Mouse (Mus musculus): ENCODE data around the gene Fam78a. TPM values are rescaled to one million over a fixed set of nuclear protein-coding genes. Genes with fewer than 3 reads are reported as not detected.

Fam78a gene
- total RNA-seq (2021): 10 to 100 TPM; 20.0 TPM

DNA sequence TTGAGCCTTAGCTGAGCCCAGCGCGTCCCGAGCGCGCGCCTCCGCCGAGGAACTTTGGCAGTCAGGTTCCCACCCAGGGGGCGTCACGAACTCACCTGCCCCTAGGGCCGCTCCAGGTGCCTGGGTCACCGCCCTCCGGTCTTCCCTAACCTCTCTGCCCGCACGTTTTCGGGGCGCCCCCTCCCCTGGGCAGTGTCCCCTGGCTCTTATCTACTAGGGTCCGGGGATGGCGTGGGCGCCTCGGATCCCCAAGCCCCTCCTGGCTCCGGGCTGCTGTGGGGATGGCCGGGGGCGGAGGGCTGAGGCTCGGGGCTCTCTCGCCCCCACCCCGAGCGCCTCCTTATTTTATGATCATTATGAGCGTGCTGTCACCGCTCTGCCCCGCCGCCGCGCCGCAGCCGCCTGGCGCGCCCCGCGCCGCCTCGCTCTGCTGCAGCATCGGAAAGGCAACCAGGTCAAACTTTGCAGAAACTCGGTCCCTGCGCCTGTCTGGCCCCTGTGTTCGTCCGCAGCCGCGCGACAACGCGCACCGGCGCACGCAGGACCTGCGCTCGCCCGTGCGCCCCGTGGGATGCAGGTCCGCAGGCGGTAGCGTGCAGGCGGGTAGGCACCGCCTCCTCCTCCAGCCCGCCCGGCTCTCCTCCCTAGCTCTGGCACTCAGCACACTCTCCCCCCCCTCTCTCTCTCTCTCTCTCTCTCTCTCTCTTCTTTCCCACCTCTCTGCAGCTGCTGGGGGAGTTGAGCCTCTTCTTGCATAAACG is at the start of gene Fam78a:
Gene Fam78a, minus strand, starts transcription at position 747 of the 761 bp plus-strand sequence.
- no peak for DNase-seq (ENCODE audit: low spot score)
- intact Hi-C loops (cut with DNase I): loop anchor here (5.0 kb wide), 1 partner anchor 42 kb away; no protein-coding TSS in a partner anchor

DNA sequence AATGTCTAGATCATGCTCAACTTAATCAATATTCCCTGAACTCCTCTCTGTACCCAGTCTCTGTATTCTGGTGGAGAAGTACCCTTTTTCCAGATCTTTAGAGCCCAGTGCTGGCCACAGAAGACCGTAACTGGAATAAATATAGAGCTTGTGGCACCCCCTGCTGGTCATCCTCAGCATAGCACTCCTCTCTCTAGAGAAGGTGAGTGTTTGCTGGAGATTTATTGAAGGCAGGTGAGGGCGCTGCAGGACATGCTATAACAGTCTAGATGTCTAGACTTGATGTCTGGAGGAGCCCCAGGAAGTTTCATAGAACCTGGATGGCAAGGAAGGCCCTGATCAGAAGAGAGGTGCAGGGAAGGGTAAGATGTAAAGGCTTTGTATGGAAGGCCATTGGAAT is 49.4 kb upstream of the Fam78a start:
- intact Hi-C loops (cut with DNase I): loop anchor here (2.0 to 5.0 kb wide), 2 partner anchors 59 to 87 kb away; no protein-coding TSS in a partner anchor
- DNase-seq (ENCODE audit: low spot score): peak; percentile 53

DNA sequence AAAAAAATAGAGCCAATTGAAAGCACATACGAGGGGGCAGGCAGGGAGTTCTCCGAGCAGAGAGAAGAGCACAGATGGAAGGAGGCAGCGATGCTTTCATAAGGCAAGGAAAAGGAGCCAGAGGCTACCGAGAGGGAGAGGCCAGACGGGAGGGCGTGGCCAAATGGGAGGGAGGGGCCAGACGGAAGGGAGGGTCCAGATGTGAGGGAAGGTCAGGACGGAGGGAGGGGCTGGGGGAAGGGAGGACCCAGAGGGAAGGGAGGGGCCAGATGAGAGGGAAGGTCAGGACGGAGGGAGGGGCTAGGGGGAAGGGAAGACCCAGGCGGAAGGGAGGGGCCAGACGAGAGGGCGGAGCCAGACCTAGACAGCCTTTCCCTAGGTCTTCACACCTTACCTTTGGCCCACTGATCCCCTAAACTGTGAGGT is 47.9 kb upstream of the Fam78a start:
- intact Hi-C loops (cut with DNase I): loop anchor here (5.0 kb wide), 1 partner anchor 85 kb away; no protein-coding TSS in a partner anchor
- DNase-seq (ENCODE audit: low spot score): no peak

- intact Hi-C loops (cut with DNase I): loop anchor here (2.0 to 5.0 kb wide), 2 partner anchors 85 to 215 kb away; no protein-coding TSS in a partner anchor
- DNase-seq (ENCODE audit: low spot score): no peak
These were observed 47.4 kb upstream of the Fam78a start for GRCm38 (mm10) chr2:32131866-32132566.

DNA sequence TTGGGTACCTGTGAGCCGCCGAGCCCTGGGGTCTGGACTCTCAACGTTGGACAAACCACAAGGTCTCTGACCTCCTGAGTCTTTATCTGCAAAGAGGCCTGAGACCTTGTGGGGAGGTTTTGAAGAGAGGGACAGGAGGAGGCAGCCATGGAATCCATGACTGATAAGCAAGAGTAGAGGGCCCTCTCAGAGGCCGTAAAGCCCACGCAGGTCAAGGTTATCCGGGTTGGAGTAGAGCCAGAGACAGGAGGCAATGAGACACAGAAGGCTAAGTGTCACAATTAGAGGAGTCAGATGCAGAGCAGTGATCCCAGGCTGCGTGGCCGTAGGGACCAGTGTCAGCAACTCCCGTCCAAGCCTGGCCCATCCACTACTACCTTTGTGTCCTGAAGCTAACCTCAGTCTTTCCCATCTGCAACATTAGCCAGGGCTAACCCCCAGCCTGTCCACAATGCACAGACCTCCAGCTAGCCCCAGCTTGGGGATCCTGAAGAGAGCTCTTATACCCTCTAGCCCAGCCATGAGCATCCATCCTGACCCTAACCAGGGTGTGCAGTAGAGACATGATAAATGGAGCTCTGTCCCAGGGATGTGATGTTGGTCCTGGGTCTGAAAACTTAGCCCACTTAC is 46.7 kb upstream of the Fam78a start:
- intact Hi-C loops (cut with DNase I): loop anchor here (2.0 to 5.0 kb wide), 2 partner anchors 84 to 215 kb away; no protein-coding TSS in a partner anchor
- no peak for DNase-seq (ENCODE audit: low spot score)

DNA sequence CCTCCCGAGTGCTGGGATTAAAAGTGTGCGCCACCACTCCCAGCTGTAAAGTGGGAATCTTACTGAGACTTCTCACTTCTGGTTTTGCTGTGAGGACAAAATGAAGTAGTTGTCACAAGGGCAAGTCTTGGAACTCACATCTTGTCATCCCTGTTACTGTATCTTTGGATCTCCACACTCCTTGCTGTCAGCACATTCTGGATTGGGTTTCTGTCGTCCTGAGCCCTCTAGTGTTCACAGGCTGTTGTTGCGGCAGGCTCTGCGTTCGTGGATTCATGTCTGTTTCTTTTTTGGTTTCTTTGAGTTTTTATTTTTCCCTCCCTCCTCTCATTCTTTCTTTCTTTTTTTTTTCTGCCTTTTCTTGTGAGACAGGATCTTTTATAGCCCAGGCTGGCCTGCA is 45.8 kb upstream of the Fam78a start:
- intact Hi-C loops (cut with DNase I): loop anchor here (2.0 to 5.0 kb wide), 2 partner anchors 83 to 214 kb away; no protein-coding TSS in a partner anchor
- no peak for DNase-seq (ENCODE audit: low spot score)

DNA sequence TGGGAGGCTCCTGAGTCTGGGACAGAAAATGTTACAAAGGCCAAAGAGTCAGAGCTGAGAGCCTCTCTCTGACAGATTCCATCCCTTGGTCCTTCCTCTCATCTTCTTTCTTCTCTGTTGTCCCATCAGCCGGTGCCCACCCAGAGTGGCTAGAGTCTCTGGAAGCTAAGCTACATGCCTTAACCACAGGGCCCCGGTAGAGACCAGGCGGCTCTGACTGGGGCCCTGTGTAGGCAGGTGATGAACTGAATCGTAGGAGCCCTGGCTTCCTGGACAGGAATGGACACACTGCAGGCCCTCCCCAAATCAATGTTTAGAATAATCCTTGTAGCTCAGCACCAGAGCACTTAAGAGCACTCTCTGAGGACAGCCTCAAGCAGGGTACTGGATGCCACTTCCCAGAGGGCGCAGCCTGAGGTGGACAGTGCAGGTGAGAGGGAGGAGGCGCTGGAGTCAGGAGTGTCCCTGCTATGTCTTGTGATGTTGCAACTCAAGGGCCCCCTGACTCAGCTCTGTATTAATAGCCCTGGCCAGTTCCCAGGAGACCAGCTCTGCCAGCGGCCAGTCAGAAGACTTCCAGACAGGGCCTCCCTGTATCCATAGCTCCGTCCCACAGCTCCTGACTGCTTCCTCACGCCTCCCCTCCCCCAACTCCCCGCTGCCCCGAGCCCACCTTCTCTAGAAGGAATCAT is 44.9 kb upstream of the Fam78a start:
- intact Hi-C loops (cut with DNase I): loop anchor here (2.0 to 5.0 kb wide), 3 partner anchors 41 to 213 kb away; no protein-coding TSS in a partner anchor

DNA sequence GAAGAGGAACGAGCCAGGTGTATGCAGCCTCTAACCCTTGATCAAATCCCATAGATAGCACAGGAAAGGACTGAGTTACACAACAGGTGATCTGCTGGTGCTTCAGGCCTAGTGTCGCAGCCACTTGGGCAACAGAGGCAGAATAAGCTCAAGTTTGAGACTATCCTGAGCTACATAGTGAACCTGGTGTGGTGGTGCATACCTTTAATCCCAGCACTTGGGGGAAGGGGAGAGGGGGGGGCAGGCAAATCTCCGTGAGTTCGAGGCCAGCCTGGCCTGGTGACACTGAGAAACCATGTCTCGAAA is 43.8 kb upstream of the Fam78a start:
- intact Hi-C loops (cut with DNase I): loop anchor here (2.0 kb wide), 1 partner anchor 40 kb away; no protein-coding TSS in a partner anchor
- DNase-seq (ENCODE audit: low spot score): no peak

More for the DNA sequence above, 44.9 kb upstream of the Fam78a start:
- peak; percentile 43 for DNase-seq (ENCODE audit: low spot score)

DNA sequence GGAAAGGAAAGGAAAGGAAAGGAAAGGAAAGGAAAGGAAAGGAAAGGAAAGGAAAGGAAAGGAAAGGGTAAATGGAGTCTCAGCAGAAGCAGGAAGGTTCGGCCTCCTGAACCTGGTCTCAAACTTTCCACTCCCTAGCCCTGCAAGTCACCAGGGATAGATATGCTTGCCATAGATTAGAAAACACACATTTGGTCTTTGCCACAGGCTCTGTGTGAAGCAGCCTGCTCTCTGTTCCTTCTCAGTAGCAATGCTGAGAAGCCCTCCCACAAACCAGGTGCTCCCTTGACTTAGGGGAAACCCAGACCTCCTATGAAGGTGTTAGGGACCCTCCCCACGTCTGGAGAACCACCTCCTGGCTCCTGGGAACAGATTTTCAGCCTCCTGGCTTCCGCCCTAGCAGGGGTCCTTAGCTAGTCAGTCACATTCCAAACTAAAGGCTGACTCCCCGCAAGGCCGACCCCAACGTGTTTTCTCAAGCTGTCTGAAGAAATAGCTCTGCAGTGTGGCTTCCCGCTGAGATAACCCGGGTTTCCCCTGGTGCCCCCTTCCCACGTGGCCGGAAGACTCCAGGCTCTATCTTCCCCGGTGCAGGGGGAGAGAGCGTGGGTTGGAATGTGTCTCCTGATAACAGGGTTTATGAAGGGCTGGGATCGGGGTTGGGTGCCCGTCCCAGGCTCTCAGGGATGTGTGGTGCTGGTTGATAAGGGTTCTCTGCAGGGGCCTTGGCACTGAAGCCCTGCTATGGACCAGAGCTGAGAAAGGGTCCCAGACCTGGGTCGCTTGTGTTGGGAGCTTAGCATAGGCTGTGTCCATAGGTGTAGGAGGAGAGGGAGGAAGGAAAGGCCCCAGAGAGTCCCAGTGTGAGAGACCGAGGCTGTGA is 43.2 kb upstream of the Fam78a start:
- intact Hi-C loops (cut with DNase I): loop anchor here (2.0 kb wide), 1 partner anchor 39 kb away; no protein-coding TSS in a partner anchor

DNA sequence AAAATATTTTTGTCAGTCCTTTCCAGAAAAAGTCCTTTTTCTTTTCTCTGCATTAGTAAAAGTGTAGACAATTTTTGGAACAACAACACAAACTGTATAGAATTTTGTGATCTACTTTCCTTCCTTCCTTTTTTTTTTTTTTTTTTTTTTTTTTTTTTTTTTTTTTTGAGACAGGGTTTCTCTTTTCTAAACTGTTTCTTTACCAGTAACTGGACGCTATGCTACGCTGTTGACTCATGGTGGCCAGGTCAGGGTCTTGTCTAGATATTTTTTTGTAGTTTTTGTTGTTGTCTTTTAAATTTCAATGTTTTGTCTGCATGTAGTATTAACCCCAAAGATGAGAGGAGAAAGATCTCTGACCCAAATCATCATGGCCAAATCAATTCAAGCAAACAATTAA is 37.1 kb upstream of the Fam78a start:
- no peak for DNase-seq (ENCODE audit: low spot score)
- intact Hi-C loops (cut with DNase I): no loop called here

More for the DNA sequence above, 43.2 kb upstream of the Fam78a start:
- peak; percentile 31 for DNase-seq (ENCODE audit: low spot score)

GRCm38 (mm10) chr2:32121150-32121549 is 36.5 kb upstream of the Fam78a start:
- intact Hi-C loops (cut with DNase I): no loop called here
- DNase-seq (ENCODE audit: low spot score): peak; percentile 49

DNA sequence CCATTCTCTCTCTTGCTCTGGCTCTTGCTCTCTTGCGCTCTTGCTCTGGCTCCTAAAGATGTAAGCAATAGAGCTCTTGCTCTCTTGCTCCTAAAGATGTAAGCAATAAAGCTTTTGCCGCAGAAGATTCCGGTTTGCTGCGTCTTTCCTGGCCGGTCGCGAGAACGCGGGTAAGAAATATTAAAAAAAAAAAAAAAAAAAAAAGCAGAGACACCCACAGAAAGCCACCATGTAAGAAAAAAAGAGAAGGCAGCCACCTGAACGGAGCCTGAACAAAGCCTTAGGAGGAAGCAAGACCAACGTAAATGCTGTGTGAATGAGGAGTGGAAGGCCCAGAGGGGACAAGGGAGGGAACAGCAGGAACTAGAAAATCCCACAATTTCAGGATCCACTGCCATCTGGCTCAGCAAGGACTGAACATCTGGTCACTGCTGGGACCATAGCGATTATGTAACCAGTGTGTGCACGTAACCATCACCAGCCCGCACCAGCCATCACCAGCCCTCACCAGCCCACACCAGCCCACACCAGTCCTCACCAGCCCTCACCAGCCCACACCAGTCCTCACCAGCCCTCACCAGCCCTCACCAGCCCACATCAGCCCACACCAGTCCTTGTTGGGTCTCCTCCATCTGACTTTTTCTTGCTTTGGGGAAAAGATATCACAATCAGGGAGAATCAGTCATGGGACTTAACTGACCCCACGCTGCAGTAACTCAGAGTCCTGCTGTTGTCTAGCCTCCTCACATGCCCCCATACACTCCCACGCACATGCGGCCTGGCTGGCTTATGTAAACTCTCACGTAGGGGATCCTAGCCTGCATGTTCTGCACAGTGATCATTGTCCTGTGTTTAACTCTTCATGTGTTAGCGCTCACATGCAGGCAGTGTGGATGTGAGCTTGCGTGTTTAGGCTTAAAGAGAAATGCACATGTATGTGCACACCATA is 35.4 kb upstream of the Fam78a start:
- intact Hi-C loops (cut with DNase I): no loop called here
- DNase-seq (ENCODE audit: low spot score): peak; percentile 46

- no peak for DNase-seq (ENCODE audit: low spot score)
- intact Hi-C loops (cut with DNase I): no loop called here
These were observed 31.2 kb upstream of the Fam78a start for GRCm38 (mm10) chr2:32115851-32116268.

DNA sequence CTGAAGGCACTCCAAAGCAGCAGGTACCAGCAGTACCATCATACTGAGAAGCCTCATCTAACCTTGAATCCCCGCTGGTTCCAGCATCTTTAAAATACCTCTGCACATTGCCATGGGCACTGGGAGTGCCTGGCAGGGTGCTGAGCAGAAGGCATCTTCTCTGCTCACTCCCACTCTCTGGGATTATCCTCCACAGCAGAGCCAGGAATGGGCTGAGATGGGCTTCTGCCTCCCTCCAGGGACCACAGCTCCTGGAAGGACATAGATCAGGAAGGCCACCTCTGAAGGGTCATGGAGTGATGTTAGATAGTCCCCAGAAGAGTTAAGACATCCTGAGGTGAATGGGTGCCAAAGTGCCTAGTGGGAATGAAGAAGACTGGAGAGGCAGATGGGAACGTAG is 27.9 kb upstream of the Fam78a start:
- intact Hi-C loops (cut with DNase I): no loop called here
- no peak for DNase-seq (ENCODE audit: low spot score)

- DNase-seq (ENCODE audit: low spot score): no peak
- intact Hi-C loops (cut with DNase I): no loop called here
These were observed 26.6 kb upstream of the Fam78a start for GRCm38 (mm10) chr2:32111268-32111667.

GRCm38 (mm10) chr2:32105930-32106329 is 21.3 kb upstream of the Fam78a start:
- intact Hi-C loops (cut with DNase I): no loop called here
- DNase-seq (ENCODE audit: low spot score): no peak

- DNase-seq (ENCODE audit: low spot score): no peak
- intact Hi-C loops (cut with DNase I): no loop called here
These were observed 20.7 kb upstream of the Fam78a start for GRCm38 (mm10) chr2:32105117-32105913.
